In the genomic region with DNA sequence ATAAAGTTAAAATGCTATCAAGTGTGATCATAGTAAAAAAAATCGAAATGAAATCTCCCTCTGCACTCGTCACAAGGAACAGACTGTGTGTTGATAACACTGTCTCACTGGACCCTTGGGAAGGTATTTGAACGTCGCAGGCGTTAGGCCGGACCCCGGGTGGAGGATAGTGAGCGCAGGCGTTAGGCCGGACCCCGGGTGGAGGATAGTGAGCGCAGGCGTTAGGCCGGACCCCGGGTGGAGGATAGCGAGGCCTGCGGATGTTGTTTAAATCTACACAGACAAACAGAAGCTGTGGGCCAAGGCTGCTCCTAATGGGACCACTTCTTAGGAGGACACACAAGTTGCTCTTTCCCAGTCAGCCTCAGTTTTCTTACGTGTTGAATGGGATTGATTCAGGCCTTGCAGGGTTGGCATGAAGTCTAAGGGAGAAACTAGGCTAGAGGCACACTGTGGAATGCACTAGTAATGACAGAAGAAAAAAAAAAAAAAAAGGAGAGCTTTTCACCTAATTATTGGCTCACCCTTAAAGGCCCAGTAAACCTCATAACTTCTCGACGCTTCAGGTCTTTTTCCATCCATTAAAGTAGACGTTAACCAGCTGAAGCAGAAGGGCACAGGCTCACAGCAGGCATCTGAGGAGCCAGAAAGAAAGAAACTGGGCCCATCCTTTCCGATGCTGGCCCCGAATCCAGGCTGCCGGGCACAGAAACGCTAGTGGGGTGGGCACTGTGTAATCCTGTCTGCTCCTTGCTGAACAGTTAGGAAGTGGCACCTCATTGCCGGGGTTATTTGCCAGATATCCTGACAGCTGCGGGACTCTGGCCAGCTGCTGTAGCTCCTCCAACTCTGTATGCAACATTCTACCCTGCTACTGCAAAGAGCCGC, we compare ENCODE assay signal across 9 mouse cellular contexts.
A peak's percentile ranks its signal among the peaks of the same experiment; 100 is the strongest.
DNase-seq lines count a peak whose midpoint lies in the region; ATAC-seq lines count a peak whose summit lies in the region.
"Had no signal": no experiment of that assay in that cellular context is flagged by ENCODE, and none has a peak within 500 bp of the region (broad histone marks: within the 10 kb centered on the region; RNA-seq: fewer than 3 reads in every experiment).

No protein-coding gene starts in this region.

- H3K27me3 ChIP-seq in heart, embryonic 10.5 days (ENCODE audit: insufficient read depth, poor library complexity, severe bottlenecking), result no peaks in the 10 kb centered on the region
- no peaks in the 10 kb centered on the region for H3K27me3 ChIP-seq in embryonic facial prominence, embryonic 15.5 days
- no peaks in the 10 kb centered on the region for H3K27me3 ChIP-seq in lung, embryonic 16.5 days (ENCODE audit: control insufficient read depth, insufficient read depth, low read depth, low read length)
- H3K27me3 ChIP-seq in kidney, embryonic 15.5 days, result no peaks in the 10 kb centered on the region

- intact Hi-C loops in heart, postnatal 36 days (cut with DNase I), result no loop called here

- 57% methylated on average over 28 of the region's 28 CpGs for WGBS in heart, embryonic 10.5 days
- 68% methylated on average over 28 of the region's 28 CpGs for WGBS in embryonic facial prominence, embryonic 15.5 days
- WGBS in lung, embryonic 16.5 days, result 53% methylated on average over 28 of the region's 28 CpGs
- WGBS in kidney, embryonic 15.5 days, result 67% methylated on average over 28 of the region's 28 CpGs

- H3K9me3 ChIP-seq in heart, embryonic 10.5 days, result no peaks in the 10 kb centered on the region
- H3K9me3 ChIP-seq in embryonic facial prominence, embryonic 15.5 days (replicated peaks), result no peaks in the 10 kb centered on the region
- H3K9me3 ChIP-seq in lung, embryonic 16.5 days (ENCODE audit: control insufficient read depth, low read length), result no peaks in the 10 kb centered on the region
- no peaks in the 10 kb centered on the region for H3K9me3 ChIP-seq in kidney, embryonic 15.5 days (replicated peaks)

- DNase-seq in heart, embryonic 10.5 days (ENCODE audit: low spot score), result peak; percentile 51
- no peak for DNase-seq in heart, postnatal 36 days
- peak; percentile 51 for DNase-seq in Muller cell, postnatal 12 days (ENCODE audit: inconsistent ontology term)
- DNase-seq in urinary bladder, postnatal 25 days (ENCODE audit: low spot score), result no peak
- no peak for DNase-seq in thymus, postnatal 0 days (ENCODE audit: low spot score)
- DNase-seq: kidney, postnatal 36 days had no signal

- no peak overlapping the region for H3K4me3 ChIP-seq in heart, embryonic 10.5 days
- no peak overlapping the region for H3K4me3 ChIP-seq in embryonic facial prominence, embryonic 15.5 days (replicated peaks)
- H3K4me3 ChIP-seq in lung, embryonic 16.5 days (ENCODE audit: low read length), result no peak overlapping the region
- H3K4me3 ChIP-seq in kidney, embryonic 15.5 days (replicated peaks), result no peak overlapping the region

- no peak for ATAC-seq in embryonic facial prominence, embryonic 15.5 days (ENCODE audit: insufficient number of reproducible peaks, low FRiP score, low TSS enrichment, low read depth)
- ATAC-seq in lung, embryonic 16.5 days (ENCODE audit: low read depth), result peak; percentile 93
- ATAC-seq in kidney, embryonic 15.5 days (replicated peaks; ENCODE audit: low FRiP score), result no peak

- no peak overlapping the region for H3K9ac ChIP-seq in embryonic facial prominence, embryonic 15.5 days
- no peak overlapping the region for H3K9ac ChIP-seq in lung, embryonic 16.5 days (ENCODE audit: low read length)
- no peak overlapping the region for H3K9ac ChIP-seq in kidney, embryonic 15.5 days

- peaks cover 18% of the 10 kb centered on the region for H3K4me1 ChIP-seq in heart, embryonic 10.5 days
- H3K4me1 ChIP-seq in embryonic facial prominence, embryonic 15.5 days, result peaks cover 6% of the 10 kb centered on the region; the same call in 1 of the 2 replicates
- peaks cover 20% of the 10 kb centered on the region for H3K4me1 ChIP-seq in lung, embryonic 16.5 days (replicated peaks; ENCODE audit: control insufficient read depth, insufficient read depth, low read length)
- peaks cover 25% of the 10 kb centered on the region for H3K4me1 ChIP-seq in kidney, embryonic 15.5 days

- no peak overlapping the region for H3K27ac ChIP-seq in heart, embryonic 10.5 days
- 0 out of 2 replicates have a peak overlapping the region, but pooled peaks have one; percentile 12 for H3K27ac ChIP-seq in embryonic facial prominence, embryonic 15.5 days (replicated peaks)
- H3K27ac ChIP-seq in lung, embryonic 16.5 days (ENCODE audit: low read length), result peak overlapping the region; percentile 87
- H3K27ac ChIP-seq in kidney, embryonic 15.5 days, result no peak overlapping the region

- no peaks in the 10 kb centered on the region for H3K36me3 ChIP-seq in heart, embryonic 10.5 days
- H3K36me3 ChIP-seq in embryonic facial prominence, embryonic 15.5 days, result no peaks in the 10 kb centered on the region
- H3K36me3 ChIP-seq in lung, embryonic 16.5 days (ENCODE audit: control insufficient read depth, insufficient read depth, low read length), result no peaks in the 10 kb centered on the region
- no peaks in the 10 kb centered on the region for H3K36me3 ChIP-seq in kidney, embryonic 15.5 days

- no peak overlapping the region for H3K4me2 ChIP-seq in embryonic facial prominence, embryonic 15.5 days (replicated peaks)
- peak overlapping the region; percentile 30 for H3K4me2 ChIP-seq in lung, embryonic 16.5 days (ENCODE audit: low read depth, low read length)
- no peak overlapping the region for H3K4me2 ChIP-seq in kidney, embryonic 15.5 days

Comparison
In these comparisons a context has a peak if more than half of its experiments do, and no peak if none do; other contexts are left out.
1. DNase-seq: peak in heart, embryonic 10.5 days (single experiment) and Muller cell, postnatal 12 days (single experiment); none in heart, postnatal 36 days (0 of 2), urinary bladder, postnatal 25 days (single experiment) and thymus, postnatal 0 days (single experiment).
2. H3K27ac ChIP-seq: peak in embryonic facial prominence, embryonic 15.5 days (single experiment) and lung, embryonic 16.5 days (single experiment); none in heart, embryonic 10.5 days (single experiment) and kidney, embryonic 15.5 days (single experiment).